Mouse (Mus musculus) cerebellum, postnatal 14 days (tissue): ENCODE measurements around the gene S1pr3.
A peak's percentile ranks its signal among the peaks of the same experiment; 100 is the strongest.

Experiments
- DNase-seq, 2 experiments: peaks; one replicate each; pipeline ENCODE4 v3.0.0; 2021; ENCODE audit warnings: mixed read lengths in 2 of 2

The S1pr3 gene

DNA sequence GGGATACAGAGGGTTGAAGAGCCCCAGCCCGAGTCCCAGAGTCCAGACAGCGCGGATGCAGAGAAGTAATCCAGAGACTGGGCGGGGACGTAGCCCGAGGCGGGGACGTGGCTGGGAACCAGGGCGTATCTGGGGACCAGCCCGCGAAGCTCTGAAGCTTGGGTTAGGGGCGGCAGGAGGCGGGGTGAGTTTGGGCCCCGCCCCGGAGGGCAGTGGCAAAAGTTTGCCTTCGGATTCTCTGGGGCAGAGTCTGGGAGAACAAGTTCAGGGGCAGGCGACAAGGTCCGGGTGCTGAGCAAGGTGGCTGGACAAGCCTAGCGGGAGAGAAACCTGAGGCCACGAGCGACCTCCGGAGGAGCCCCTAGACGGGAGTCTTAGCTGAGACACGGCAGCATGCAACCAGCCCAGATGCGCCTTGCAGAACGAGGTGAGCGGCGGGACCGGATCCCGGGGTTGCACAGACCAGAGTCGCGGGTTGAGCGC lies at the start of gene S1pr3:
Gene S1pr3, plus strand, starts transcription at position 121 of the 483 bp plus-strand sequence.
- DNase-seq, result no peak

GRCm38 (mm10) chr13:51360441-51360962 lies 47.9 kb upstream of the S1pr3 start:
- no peak for DNase-seq

DNA sequence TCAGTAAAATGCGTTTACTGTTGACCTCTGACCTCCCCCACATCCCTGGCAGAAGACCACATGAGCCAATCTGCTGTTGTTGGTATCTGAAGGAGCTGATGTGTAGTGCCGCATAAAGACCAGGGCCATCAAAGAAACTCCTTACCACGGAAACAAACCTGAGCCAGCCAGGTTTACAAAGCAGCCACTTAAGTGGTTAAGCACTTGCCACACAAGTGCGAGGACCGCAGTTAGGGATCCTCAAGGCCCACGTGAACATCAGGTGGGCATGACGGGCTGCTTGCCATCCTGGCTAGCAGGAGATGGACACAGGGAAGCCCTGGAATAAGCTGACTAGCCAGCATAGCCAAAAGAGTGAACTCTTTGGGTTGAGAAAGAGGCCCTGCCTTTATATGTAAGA lies 45.0 kb upstream of the S1pr3 start:
- DNase-seq, result no peak

DNA sequence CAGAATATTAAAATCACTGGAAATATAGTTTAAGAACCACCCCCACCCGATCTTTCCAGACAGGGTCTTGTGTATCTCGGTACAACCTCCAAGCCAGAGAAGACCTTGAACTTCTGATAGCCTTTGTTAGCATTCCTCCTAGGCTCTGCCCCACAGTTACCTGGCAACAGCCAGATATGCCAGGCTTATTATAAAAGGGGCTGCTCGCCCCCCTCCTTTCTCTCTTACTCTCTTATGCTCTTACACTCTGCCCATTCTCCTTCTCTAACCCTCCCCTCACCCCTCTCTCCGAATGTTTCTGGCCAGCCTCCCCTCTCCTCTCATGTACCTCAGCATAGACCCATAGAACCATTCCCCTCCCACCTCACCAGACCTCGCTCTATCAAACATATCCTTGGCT lies 44.5 kb upstream of the S1pr3 start:
- no peak for DNase-seq

GRCm38 (mm10) chr13:51365191-51365590 lies 43.2 kb upstream of the S1pr3 start:
- no peak for DNase-seq

DNA sequence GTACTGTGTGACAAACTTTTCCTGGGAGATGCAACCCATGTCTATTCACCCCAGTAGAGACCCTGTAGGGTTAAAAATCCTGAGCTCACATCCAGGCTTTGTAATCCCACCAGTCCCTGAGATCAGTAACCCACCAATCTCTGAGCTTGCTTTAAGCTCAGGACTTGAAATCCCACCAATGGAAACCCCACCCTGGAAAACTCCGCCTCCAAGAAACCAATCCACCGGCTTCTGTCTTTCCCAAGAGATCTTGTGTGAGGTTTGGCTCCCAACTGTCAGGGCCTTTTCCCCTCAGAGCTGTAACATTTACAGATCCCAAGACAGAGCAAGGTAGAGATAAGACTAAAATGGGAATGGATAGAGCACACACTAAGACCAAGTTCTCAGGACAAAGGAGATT lies 40.1 kb upstream of the S1pr3 start:
- no peak for DNase-seq

GRCm38 (mm10) chr13:51369354-51369753 lies 39.1 kb upstream of the S1pr3 start:
- no peak for DNase-seq

DNA sequence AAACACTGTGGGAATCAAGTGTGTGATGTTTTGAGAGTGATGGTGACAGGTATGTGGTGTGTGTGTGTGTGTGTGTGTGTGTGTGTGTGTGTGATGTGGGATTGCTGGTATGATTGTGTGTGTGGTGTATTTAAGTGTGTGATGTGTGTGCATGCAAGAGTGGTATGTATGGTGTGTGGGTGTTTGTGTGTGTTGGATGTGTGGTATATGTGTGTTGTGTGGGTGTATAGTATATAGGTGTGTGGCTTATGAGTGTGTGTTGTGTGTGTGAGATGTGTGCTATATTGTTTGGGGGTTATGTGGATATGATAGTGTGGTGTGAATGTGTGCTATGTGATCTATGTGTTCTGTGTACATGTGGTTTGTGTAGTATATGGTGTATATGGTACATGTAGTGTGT lies 35.4 kb upstream of the S1pr3 start:
- no peak for DNase-seq

DNA sequence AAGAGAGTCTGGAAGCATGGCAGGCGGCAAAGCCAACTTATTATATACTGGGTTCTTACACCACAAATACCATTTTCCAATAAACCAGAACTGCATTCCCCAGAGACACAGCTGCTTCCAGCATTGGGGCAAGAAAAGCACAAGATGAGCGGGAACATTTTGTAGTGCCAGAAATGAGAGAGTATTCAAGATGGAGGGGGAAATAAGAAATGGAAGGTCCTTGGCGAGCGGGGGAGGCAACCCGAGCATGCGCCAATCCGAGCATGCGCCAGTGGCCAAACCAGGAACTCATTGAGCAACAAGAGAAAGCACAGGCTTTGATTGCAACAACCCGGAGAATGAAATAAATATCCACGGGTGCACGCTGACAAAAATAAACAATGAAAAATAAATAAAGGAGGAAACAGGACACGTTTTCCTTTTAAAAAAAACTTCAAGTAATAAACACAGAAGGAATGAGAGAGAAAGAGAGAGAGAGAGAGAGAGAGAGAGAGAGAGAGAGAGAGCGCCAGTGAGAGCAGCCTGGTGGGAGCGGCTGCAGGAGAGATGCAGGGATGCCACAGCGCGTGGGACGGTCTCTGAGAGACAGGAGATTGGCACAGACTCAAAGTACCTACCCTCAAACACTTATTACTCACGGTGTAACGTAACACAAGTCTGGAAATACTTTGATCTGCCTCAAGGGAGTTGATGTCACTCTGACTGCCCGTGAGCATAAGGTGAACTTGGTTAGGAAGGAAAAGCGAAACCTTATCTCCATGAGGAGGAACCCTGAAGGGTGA lies 34.2 kb upstream of the S1pr3 start:
- DNase-seq, result no peak

GRCm38 (mm10) chr13:51378126-51378525 lies 30.3 kb upstream of the S1pr3 start:
- no peak for DNase-seq

GRCm38 (mm10) chr13:51379596-51379995 lies 28.8 kb upstream of the S1pr3 start:
- DNase-seq, result no peak

- no peak for DNase-seq
Observed at GRCm38 (mm10) chr13:51381498-51381897, 26.9 kb upstream of the S1pr3 start.

DNA sequence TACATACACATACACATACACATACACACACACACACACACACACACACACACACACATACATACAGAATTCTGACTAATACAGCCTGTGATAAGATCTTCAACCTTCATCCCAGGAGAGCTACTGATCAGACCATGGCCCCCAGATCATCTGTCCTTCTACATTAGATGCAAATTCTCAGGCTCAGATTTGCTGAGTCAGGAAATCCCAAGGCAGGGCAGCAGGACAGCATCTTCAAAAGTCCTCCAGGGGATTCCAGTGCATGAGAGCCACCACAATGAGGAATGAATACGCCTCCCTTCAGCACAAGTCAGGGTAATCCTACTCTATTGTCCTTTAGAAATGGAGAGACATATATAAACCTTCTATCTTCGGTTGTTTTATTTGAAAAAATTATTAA lies 23.5 kb upstream of the S1pr3 start:
- no peak for DNase-seq

DNA sequence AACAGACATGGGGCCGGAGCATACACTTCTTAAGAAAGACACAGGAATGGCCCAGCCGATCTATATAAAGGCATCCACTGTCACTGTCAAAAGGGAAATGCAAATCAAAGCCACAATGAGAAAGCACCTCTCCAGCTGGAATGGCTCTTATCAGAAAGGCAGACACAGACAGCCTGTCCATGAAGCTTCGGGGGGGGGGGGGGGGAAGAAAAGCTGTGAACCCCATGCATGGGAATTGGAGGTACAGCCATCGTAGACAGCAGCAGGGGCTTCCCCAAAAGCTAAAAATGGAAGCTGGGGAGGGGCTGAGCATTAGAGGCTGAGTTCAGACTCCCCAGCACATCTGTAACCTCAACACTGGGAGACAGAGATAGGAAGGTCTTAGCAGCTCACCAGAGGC lies 20.5 kb upstream of the S1pr3 start:
- DNase-seq, result no peak

DNA sequence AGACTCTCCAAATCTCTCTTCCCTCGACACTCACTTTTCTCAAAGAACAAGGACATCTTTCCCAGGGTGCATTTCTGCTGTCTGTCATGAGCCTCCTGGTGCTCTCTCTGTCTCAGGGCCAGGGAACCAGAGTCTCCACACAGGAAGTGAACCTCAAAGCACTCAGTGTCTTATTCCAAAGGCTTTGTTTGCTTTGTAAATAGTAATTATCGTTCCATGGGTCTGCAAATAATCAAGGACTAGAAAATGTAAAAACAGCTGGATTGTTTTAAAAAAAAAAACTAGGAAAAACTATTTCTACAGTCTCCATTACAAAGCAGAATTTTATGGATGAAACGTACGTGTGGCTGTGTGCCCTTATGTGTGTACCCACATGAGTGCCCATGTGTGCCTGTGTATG lies 18.0 kb upstream of the S1pr3 start:
- DNase-seq, result no peak

- DNase-seq, result no peak
Observed at GRCm38 (mm10) chr13:51391359-51391916, 17.0 kb upstream of the S1pr3 start.

DNA sequence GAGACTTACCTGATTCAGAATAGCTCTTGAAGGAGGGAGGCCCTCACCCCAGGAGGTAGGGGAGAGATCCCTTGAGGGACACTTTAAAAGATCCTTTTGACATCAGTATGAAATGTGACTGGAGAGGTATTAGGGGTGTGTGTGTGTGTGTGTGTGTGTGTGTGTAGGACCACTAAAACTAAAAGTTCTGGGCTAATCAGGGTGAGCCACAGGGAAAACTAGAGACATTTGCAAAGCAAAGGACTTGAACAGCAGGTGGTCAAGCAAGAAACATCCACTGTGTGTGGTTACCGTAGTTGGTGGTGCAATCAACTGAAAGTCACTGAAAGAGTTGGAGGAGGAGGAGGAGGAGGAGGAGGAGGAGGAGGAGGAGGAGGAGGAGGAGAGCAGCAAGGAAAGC lies 16.2 kb upstream of the S1pr3 start:
- no peak for DNase-seq

DNA sequence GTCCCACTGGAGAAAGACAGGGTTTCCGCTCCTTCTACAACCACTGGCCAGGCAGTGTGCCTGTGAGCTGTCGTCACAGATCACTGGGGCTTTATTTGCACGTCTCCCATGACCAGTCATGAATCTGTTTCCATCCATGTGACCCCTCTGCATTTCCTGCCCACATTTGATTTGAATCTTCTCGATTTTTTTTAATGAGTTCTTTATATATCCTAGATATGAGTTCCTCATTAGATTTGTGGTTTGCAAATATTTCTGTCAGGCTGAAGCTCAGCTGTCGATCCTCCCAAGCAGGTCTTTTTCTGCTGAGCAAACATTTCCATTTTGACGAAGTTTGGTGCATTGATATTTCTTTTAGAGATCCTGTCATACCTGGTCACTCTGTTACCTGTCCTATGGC lies 10.6 kb upstream of the S1pr3 start:
- no peak for DNase-seq

GRCm38 (mm10) chr13:51399562-51399961 lies 8.9 kb upstream of the S1pr3 start:
- no peak for DNase-seq

- peak; percentile 34 to 36 for DNase-seq
Observed at GRCm38 (mm10) chr13:51400186-51400719, 8.2 kb upstream of the S1pr3 start.

GRCm38 (mm10) chr13:51400736-51401501 lies 7.5 kb upstream of the S1pr3 start:
- peak; percentile 64 to 70 for DNase-seq

DNA sequence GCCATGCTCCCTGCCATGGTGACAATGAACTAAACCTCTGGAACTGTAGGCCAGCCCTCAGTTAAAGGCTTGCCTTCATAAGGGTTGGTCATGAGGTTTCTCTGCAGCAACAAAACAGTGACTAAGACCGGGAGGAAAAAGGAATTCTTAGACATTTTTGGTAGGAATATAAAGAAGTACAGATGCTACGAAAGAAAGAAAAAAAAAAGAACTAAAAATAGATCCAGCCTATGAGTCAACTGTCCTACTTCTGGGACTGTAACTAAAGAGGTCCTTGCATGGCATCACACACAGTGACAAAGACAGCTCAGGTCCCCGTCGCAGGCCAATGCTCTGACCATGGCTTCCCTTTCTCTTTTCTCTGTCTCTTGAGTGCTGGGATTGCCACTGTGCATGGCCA lies 3.9 kb upstream of the S1pr3 start:
- no peak for DNase-seq

DNA sequence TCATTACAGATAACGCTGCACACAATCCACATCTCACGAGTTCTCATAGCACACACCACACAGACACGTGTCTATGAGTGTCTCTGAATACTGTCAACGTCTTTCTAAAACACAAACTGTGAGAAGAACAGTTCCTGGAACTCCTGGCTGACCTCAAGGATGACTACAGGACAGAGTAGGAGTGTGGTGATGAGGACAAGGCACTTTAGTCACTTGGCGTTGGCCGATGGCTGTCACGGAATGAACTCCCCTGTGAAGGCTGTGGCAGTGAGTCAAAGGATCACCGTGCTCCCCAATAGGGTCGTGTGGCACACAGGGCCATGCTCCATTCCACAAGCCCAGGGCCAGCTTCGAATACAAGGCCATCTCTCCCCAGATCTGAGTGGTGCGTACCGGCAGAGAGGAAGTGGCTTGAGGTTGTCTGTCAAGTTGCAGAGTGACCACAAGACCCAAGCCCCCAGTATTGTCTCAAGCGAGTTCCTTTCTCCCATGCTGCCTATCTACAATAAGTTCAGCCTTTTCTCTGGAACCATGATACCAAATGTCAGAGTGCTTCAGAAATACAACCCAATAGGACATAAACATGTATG lies 2.6 kb upstream of the S1pr3 start:
- DNase-seq, result no peak
